Mouse (Mus musculus) ES-Bruce4 (cell line): Measurements from ENCODE around the gene Aco1.

ENCODE experiments used
- CTCF ChIP-seq: IDR thresholded peaks from one replicate; pipeline ENCODE4 v1.8.1; 2011; ENCODE audit warnings: low read depth, low read length
- EP300 ChIP-seq: IDR thresholded peaks from 2 replicates; pipeline ENCODE4 v1.6.1; 2011; ENCODE audit warnings: low read depth, low read length; ENCODE audit not compliant: insufficient read depth
- POLR2A ChIP-seq: IDR thresholded peaks from one replicate; pipeline ENCODE4 v1.8.1; 2011; ENCODE audit warnings: low read length; ENCODE audit not compliant: insufficient read depth

DNA sequence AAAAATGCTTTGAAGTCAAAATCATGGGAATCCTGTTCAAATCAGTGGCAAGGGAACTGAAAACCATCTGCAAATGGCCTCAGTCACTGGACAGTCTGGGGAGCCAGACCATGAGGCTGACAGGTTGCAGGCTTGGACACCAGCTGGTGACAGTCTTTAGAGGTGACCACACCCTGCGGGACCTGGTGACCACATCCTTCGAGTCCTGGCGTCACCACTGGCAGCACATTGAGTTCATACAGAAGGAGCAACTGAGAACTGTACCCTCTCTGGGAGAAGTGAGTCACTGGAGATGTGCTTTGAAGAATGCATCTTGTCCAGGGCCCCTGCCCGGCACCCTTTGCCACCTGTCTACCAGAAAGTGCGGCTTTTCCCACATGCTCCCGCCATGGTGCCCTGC is 86.8 kb downstream of the Aco1 start:
- no peak for TF ChIP-seq CTCF
- TF ChIP-seq POLR2A: no peak
- TF ChIP-seq EP300: no peak
